Mouse (Mus musculus): Measurements from ENCODE around the gene Arhgef3. TPM values are rescaled to one million over a fixed set of nuclear protein-coding genes. Genes with fewer than 3 reads are reported as not detected.

Arhgef3 gene
- polyA plus RNA-seq, 1 experiment: 30.4 TPM

DNA sequence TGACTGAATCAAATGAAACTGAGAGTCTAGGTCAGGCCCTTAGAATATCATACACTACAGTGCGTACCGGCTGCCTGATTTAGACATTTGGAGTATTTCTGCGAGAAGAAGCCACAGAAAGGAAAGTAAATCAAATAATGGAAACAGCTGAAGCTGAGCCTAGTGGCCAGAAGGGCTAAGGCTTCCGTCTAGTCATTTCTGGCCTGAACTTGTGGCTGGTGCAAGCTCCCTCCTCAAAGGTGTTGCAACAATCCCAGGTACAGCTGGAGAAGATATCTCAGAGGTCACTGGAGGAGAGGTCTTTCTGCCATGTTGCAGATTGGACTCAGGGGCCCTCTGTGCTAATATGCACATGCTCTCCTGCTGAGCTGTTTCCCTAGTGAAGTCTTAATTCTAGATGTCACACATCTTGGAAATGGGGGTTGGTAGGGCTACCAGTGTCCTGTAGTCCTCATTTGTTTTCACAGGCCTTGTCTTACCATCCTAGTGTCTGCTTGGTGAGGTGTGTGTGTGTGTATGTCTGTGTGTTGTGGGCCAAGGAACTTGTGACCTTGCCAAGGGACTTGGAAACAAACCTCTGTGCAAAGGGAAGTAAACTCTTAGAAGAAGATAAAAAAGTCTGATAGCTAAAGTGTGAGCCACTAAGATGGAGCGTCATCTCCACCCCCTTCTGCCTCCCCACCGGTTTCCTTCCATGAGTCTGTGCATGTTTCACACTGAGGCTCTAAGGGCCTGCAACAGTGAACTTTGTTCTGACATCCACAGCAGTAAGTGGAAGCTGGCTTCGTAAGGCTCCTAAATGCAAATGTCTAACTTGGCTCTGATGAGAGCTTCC, 230.6 kb downstream of the Arhgef3 start:
- no peak for DNase-seq (ENCODE audit: low spot score)

DNA sequence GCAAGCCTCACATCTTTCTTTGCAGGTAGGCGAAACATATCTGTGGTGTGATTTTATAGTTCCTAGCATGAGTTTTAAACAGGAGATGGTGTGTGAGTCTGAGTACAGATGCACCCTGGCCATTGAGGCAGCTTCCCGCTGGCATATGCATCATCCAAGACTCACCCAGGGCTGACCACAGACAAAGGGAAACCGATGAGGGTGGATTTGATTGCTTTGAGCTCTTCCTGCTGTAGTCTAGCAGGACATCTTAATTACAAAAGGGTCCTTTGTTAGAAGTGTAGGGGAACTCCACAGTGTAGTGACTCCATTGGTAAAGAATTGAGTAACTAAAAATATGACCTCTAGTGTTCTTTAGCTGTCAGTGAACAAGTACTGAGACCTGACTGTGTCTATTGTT, 232.5 kb downstream of the Arhgef3 start:
- no peak for DNase-seq (ENCODE audit: low spot score)

DNA sequence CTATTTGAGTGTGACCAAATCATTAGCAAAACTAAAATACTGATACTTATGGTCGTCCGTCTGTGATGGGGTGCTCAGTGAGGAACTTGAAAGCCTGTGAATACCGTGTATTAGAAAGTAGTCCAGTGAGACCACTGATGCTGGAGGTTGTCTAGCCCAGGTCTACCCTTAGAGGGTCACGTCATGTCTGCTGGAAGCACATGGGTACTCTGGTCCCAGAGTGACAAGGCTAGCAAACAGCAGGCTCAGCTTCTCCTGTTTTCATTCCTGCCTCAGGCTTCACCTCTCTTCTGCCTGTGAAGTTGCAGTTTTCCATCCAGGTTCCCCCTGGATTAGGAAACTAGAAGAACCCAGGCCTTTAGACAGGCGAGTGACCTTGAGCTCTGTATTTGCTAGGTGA, 233.0 kb downstream of the Arhgef3 start:
- DNase-seq (ENCODE audit: low spot score): no peak

DNA sequence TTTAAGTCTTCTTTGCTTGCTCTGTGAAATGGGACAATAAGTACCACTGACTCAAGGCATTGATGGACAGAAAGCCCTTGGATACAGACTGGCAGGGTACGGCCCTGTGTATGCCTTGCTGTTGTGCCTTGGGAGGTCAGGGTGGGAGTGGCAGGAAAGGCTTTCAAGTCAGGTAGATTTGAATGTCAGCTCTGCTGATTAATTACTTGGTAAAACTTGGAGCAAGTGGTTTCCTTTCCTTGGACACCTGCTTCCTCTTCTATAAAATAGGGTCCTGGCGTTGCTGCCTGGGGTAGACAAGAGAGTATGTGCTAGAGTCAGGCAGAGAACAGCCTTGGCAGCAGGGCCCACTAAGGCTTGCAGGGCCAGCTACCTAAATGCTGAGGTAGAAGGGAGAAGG, 233.4 kb downstream of the Arhgef3 start:
- no peak for DNase-seq (ENCODE audit: low spot score)

DNA sequence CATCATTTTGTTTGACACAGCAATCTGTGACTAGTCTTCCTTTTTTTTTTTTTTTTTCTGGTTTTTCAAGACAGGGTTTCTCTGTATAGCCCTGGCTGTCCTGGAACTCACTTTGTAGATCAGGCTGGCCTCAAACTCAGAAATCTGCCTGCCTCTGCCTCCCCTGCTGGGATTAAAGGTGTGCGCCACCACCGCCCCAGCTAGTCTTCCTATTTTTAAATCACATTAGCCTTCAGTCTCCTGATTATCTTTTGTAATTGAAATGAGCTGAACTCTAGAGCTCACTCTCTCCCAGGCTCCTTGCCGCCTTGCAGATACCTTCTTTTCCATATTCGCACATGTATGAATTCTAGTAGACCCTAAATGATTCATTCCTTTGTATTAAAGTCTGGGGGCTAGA, 234.0 kb downstream of the Arhgef3 start:
- no peak for DNase-seq (ENCODE audit: low spot score)

DNA sequence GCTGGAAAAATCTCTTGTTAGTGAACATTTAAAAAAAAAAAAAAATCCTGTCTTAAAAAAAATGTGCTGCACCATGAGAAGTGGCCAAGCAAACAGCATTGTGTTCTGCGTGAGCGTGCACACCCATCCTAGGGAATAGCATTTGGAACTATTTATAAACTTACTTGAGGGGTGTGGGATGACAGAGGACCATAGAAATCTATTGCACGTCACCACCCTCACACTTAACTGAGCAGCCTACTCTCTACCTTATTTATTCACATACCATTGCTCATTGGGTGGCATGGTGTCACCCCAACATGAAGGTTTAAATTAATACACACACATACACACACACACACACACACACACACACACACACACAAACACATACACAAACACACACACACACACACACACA, 234.4 kb downstream of the Arhgef3 start:
- DNase-seq (ENCODE audit: low spot score): no peak

DNA sequence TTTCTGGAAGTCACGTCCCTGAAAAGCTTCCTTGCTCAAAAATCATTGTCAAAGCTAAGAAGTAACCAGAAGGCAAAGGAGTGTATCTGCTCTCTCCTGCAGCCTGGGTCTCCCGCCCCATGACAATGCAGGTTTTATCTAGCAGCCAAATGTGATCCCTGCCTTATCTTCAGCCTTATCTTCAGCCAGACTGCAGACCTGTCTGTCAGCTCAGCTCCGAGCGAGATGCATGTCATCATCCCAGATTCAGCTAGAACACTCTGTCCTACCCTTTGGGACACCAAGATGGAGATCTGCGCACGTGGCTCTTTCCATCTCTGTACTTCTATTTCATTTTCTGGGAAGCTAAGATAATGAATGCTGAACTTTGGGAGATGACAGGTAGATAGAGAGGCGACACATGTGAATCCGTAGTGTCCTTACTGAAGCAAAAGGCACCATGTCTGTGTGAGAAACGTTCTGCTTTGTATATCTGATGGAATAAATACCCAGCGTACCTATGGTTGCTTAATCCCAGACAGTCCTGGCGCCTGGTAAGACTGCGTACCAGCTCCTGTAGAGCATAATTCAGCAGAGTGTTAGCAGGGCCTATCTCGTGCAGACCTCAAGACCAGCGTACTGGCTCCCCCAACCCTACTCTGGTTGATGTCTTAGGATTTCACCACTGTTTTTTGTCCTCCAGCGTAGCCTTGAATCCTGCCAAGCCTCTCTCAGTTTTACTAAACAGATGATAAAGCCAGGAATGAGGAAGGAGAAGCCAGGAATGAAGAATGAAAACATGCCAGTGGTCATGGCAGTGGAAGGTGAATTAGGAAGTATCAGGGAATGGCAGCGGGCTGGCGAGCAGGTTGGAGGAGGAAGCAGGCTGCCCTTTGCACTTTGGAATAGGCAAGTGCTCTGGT, 235.4 kb downstream of the Arhgef3 start:
- no peak for DNase-seq (ENCODE audit: low spot score)

DNA sequence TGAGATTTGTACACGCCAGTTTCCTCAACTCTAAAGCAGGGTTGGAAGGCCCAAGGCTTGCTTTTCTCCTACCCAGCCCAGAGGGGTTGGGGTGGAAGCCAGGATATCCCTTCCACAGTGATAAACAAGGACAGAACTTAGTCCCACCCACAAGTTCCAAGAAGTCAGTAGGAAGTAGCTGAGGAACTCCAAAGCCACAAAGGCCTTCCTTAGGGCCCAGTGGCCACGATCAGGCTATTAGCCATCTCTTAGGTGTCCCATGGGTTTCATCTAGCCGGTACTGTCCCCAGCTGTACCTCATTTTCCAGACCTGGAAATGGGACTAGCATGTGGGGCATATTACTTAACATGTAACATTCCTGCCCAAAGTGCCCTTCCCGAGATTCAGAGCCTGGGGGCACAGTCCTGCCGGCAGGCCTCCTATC, 236.4 kb downstream of the Arhgef3 start:
- no peak for DNase-seq (ENCODE audit: low spot score)

DNA sequence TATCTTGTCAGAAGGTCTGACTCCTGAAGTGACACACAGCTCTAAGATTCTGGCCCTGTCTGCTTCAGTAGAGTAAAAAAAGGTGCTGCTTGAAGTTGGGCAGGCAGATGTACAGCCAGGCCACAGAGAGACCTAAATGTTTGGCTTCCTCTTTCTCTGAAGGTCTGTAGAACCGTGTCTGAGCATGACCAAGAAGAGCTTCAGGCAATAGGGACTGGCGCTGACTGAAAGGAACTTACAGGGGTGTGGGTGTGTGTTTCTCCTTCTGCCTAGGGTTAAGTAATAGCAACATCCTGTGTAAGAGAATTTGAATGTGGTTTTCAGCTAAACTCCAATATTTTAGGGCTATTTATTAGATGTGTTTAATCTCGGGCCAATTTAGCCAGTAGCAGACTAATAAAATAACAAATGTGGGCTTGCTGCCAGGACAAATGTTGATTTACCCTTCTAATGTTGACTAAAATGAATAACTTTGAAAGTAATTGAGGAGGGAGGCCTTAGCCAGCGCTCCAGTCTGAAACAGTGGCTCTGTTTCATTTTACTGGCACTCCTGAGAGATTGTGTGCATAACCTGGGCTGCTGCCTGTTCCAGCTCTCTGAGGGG, 236.9 kb downstream of the Arhgef3 start:
- no peak for DNase-seq (ENCODE audit: low spot score)

DNA sequence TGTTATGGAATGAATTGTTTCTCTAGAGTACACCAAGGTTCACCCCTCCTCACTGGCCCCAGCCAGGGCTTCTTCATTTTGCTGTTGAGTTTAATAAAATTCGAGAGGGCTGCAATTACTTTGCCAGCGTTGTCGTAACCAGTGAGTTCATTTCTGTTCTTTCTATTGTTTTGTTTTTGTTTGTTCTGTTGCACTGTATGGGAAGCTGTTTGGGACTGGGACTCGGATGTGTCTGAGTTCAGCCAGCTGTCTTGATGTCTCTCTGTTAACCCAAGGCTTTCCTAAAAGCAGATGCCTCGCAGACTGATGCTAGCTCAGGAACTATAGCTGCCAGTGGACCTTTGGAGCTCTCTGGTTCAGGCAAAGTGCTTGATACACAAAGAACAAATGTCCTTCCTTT, 237.8 kb downstream of the Arhgef3 start:
- no peak for DNase-seq (ENCODE audit: low spot score)

DNA sequence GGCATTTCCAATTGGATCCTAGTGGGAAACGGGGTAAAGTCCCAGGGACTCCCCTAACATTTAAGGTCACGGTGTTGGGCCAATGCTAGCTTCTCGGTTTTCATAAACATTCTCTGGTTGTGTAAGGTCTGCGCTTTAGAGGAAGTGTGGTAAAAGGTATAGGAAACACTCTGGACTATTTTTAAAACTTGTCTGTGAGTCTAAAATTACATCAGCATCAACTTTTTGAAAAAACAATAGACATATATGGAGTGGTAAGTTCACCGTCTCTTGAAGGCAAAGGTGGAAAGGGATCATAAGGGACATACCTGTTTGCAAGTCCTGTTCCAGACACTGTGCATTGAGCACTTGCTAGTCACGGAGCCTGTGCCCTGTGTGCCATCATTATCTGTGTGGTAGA, 240.5 kb downstream of the Arhgef3 start:
- no peak for DNase-seq (ENCODE audit: low spot score)

DNA sequence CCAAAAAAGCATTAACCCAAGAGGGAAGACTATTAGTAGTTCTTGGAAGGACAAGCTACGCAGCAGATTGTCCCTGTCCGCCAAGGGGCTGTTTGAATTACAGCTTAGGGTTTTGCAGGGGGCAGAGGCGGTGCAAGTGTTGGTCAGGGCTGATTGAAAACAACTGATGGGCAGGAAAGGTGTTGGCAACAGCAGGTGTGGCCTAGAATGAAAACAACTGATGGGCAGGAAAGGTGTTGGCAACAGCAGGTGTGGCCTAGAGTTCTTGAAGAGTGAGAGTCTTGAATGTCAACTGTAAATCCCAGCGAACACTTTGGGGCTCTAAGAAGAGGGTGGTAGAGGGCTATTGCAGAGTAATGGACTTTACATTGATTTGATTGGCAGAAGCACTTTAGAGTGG, 241.2 kb downstream of the Arhgef3 start:
- DNase-seq (ENCODE audit: low spot score): no peak

DNA sequence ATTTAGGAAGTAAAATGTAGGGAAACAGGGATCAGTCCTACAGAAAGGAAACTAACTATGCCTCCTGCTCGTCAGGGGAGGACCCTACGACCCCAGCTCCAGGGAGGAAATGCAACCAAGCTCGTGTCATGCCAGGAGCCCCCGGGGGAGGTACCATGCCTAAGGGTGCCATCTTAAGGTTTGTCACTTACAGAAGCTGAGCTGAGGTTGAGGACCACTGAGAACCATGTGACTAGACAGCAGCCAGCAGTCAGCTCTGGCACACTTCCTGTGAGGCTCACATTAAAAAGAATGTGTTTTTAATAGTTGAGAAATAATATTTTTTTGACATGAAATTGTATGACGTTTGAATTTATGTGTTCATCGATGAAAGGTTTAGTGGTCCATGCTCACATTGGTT, 242.4 kb downstream of the Arhgef3 start:
- no peak for DNase-seq (ENCODE audit: low spot score)

DNA sequence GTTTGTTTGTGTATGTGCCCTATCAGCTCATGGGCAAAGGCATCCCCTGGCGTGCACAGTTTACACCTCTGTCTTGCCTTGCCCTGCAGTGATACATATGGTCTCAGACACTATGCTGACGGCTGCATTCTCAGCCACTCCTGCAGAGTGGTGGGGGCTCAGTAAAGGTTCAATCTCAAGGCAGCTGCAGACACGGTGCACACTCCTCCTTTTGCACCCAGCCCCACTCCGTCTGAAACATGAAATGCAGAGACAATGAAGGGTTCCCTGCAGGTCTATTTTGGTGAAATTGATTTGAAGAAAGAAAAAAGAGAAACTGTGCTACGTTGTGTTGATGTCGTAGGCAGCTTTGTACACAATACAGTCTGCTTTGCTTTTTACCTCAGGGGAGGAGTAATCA, 243.5 kb downstream of the Arhgef3 start:
- DNase-seq (ENCODE audit: low spot score): no peak

DNA sequence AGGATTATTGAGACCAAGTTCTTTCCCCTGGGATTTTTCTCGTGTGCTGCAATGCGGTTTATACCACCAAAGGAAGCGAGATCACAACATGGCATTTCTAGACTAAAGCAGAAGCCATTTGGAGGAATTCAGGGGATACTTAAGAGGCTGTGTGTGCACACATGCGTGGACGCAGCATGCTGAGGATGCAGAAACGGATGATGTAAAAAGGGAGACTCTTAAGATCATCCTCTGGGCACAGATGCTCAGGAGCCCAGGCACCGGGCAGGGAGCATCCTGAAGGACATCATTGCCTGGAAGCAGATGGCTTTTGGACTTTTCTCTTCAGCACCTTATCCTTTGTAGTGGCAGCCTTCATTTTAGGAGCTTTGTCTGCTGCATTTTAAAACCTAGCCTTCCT, 246.2 kb downstream of the Arhgef3 start:
- DNase-seq (ENCODE audit: low spot score): no peak

DNA sequence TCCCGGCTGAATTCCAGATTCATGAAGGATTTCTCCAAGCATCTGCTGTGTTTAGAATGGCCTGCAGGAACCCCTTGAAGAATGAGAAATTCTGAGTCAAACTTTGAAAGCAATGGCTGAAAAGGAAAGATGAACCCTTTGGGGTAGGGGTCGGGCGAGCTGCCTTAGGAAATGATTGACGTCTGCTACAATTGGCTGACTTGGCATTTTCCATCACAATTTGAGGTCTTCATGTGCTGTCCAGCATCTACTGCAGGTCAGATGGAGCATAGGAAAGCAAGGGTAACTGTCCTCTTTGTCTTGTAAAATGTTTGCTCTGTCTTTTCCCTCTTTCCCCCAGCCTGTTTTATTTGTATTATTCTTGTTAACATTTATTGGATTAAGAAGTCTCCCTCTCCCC, 246.8 kb downstream of the Arhgef3 start:
- DNase-seq (ENCODE audit: low spot score): no peak

DNA sequence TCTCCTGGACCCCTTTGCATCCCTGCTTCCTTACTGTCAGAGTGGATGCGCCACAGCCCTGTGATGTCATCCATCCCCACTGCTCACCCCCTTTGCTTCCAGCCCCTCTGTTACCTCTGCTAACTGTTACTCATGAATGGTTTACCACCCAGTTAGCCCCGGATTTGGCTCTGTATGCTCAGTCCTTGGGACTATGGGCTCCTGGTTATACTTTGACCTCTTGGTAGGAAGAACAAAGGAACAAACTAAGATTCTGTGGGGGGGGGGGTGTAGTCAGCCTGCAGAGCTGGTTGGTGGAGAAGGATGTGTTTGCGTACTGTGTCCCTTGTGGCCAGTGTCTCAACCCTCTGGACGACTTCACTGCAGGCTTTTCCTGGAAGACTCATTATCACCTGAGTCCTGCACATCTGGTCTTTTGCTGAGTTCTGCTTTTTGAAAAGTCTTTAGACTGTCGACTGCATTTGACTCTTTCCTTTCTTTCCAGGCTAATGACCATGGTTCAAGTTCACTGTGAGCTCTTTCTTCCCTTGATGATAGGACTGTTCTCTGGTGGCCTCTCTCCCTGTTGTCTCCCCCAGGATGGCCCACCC, 250.1 kb downstream of the Arhgef3 start:
- no peak for DNase-seq (ENCODE audit: low spot score)

DNA sequence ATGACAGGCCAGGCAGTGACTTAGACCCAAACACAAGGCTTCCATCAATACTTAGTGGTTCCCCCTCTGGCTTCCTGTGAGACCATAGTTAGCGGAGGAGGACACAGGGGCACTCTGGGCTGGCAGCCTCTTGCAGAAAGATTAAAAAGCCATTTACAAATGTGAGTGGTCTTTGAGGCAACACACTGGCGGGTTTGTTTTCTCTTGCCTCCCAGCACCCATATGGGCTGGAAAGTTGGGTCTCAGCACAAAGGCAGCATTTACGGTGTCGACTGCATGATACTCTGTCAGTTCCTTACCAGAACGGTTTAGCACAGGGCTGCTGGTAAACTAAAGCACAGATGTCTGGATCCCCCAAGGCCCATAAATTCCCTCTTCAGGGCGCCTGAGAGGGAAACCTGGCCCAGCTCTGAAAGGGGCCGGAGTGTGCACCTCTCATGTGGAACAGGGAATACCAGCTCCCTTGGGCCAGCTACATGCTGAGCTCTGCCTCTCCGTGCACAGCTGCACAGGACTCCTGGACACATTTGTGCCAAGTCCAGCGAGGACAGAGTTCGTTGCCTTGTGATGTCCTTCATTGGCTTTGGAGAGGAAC, 252.5 kb downstream of the Arhgef3 start:
- no peak for DNase-seq (ENCODE audit: low spot score)

DNA sequence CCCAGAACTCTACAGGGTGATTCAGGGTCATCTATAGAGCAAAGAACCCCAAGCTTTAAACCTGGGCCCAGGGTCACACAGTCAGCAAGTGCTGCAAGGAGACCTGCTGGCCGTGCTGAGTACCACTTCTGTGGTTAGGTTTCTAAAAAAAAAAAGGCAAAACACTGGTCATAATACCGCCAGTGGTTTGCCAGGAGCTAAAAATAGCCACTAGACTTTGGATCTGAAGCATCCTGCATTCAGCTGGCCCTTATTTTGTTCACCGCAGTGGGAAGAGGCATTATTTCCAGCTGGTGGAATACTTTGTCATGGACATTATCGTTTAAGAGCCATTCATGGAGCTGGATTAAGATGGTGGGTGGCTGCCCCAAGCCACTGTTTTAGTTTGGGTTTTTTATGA, 253.9 kb downstream of the Arhgef3 start:
- no peak for DNase-seq (ENCODE audit: low spot score)

DNA sequence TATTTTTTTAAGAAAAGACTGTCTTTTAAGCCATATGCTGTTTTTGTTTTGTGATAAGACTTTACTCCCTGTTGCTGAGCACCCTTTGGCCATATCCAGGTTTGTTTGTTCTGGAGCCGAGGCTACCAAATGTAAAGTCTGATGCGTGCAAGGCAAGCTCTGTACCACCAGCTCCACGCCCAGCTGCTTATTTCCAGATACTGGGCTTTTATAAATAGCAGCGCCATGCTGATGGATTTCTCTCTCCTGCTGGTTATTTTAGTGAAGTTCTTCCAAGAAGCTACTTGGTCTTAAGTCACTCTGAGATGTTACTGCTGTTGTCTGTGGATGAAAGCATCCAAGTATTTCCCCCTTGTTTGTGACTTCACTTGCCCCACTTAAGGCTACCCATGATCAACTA, 254.8 kb downstream of the Arhgef3 start:
- DNase-seq (ENCODE audit: low spot score): no peak

DNA sequence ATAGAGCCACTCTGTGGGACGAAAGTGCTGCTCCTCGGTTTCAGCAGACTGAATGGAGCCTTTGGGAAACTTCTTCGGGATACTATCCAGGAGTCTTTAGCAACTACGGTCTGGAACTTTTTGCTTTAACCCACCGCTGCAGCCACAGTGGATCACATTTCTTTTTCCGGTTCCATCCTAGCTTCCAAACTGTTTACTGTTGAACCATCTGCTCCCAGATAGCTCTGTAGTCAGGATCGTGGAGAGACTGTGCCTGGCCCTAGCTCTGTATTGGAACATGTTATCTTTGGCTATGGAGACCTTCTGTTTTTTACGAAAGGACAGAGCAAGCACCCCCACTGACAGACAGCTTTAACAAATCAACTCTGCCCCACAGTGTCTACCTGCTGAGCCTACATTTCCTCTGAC, 257.0 kb downstream of the Arhgef3 start:
- DNase-seq (ENCODE audit: low spot score): no peak

DNA sequence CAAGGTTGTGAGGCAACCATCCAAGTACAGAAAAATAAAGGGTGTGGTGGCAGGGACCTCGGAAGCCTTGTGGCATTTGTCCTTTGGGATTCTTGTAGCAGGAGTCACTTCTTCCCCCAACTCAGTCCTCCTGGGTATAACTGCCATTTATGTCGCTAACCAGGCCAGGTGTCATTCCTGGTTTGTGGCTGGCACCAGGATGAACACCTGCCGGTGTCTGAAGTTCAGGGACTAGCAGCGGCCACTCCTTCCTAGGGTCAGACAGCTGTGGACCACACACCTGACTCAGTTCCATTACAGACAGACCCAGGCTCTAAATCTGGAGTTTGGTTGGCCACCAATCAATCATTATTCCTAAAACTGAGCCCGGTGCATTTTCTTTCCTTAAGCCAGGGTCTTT, 258.8 kb downstream of the Arhgef3 start:
- no peak for DNase-seq (ENCODE audit: low spot score)
